Mouse (Mus musculus) lung, embryonic 14.5 days (tissue): ENCODE measurements at regions not wholly inside any gene's neighbourhood (a gene's known extent, or its start where the extent isn't known, plus 50 kb on each side); places are given as distances from the start of the nearest gene placed in this dataset.
A peak's percentile ranks its signal among the peaks of the same experiment; 100 is the strongest.

Experiments
- ATAC-seq: fragments of 200-750 bp; cut with Nextera tagmentation; 2 replicates; pipeline ENCODE4 v1.8.0; 2017; ENCODE audit warnings: mild to moderate bottlenecking, moderate TSS enrichment, moderate library complexity; ENCODE audit not compliant: insufficient read depth
- DNase-seq: peaks from one replicate; pipeline ENCODE4 v3.0.0-alpha.2; 2015
- H3K27ac ChIP-seq: fragments of 300-500 bp; sonication (generic); 2 replicates; pipeline ENCODE4 v1.5.1; 2014; ENCODE audit warnings: low read depth, mild to moderate bottlenecking, moderate library complexity
- H3K27me3 ChIP-seq: fragments of 300-500 bp; sonication (generic); 2 replicates; pipeline ENCODE4 v1.6.1; 2014; ENCODE audit warnings: low read length, control low read depth; ENCODE audit not compliant: insufficient read depth
- H3K36me3 ChIP-seq: fragments of 300-500 bp; sonication (generic); 2 replicates; pipeline ENCODE4 v1.6.1; 2014; ENCODE audit warnings: control low read depth; ENCODE audit not compliant: insufficient read depth
- H3K4me1 ChIP-seq: fragments of 300-500 bp; sonication (generic); 2 replicates; pipeline ENCODE4 v1.6.1; 2014; ENCODE audit warnings: antibody characterized with exemption, control low read depth; ENCODE audit not compliant: insufficient read depth
- H3K4me2 ChIP-seq: fragments of 300-500 bp; sonication (generic); 2 replicates; pipeline ENCODE4 v1.6.1; 2014; ENCODE audit warnings: mild to moderate bottlenecking
- H3K4me3 ChIP-seq: fragments of 300-500 bp; sonication (generic); 2 replicates; pipeline ENCODE4 v1.5.1; 2014; ENCODE audit warnings: low read depth, low read length
- H3K9ac ChIP-seq: fragments of 300-500 bp; sonication (generic); 2 replicates; pipeline ENCODE4 v1.6.1; 2014
- H3K9me3 ChIP-seq: fragments of 300-500 bp; sonication (generic); 2 replicates; pipeline ENCODE4 v1.6.1; 2016; ENCODE audit warnings: low read depth, low read length, control low read depth
- CTCF ChIP-seq: IDR thresholded peaks from 2 replicates; pipeline ENCODE4 v1.5.1; 2016; ENCODE audit warnings: antibody characterized with exemption, low read depth
- WGBS: fragments of 180-500 bp; shearing (Covaris S2); extraction: QIAGEN DNeasy Blood & Tissue Kit; methylation state at CpG from one replicate; pipeline ENCODE4 v1.1.7; 2014; 5-methylcytosine and 5-hydroxymethylcytosine counted together

DNA sequence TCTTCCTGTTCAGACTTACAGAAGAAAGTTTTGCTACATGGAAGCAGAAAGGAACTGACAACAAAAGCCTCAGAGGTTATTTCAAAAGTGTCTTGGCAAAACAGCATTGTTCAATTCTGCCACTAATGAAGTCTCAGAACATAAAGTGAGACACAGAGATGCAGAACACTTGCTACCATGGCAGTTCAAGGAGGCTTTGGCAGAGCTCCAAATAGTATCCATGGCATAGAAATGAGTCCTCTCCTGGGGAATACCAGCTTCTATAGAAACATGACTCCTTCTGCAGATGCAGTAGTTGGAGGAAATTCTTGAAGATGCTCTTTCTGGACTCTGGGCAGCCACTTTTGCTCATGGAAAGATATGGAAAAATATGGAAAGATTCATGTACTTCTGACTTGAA is 322.9 kb upstream of the Castor2 start:
- DNase-seq: peak; percentile 22
- H3K9ac ChIP-seq: no peak overlapping the region
- H3K4me1 ChIP-seq: no peaks in the 10 kb centered on the region
- H3K9me3 ChIP-seq: no peaks in the 10 kb centered on the region
- no peaks in the 10 kb centered on the region for H3K36me3 ChIP-seq
- no peak overlapping the region for H3K27ac ChIP-seq
- H3K27me3 ChIP-seq: no peaks in the 10 kb centered on the region
- no peak overlapping the region for H3K4me3 ChIP-seq
- no peak for TF ChIP-seq CTCF
- no peak overlapping the region for H3K4me2 ChIP-seq
- ATAC-seq: no peak

DNA sequence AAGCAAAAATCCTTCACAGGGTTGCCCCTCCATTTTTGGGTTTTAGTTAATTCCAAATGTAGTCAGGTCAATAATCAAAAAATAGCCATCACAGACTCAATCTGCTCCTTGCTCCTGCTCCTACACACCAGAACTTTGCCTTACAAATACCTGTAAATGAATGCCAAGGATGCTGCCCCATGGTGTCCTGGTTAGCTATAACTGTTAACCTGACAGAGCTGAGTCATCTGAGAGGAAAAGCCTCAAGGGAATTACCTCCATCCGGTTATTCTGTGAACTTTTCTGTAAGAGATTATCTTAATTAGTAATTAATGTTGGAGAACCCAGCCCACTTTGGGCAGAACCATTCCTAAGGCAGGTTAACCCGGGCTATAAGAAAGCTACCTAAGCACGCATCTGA is 325.4 kb upstream of the Castor2 start:
- H3K9ac ChIP-seq: no peak overlapping the region
- no peak overlapping the region for H3K27ac ChIP-seq
- no peak overlapping the region for H3K4me2 ChIP-seq
- ATAC-seq (no peak), DNase-seq (no peak)
- no peaks in the 10 kb centered on the region for H3K27me3 ChIP-seq
- WGBS: 82% methylated on average over 3 of the region's 3 CpGs
- no peak for TF ChIP-seq CTCF
- no peaks in the 10 kb centered on the region for H3K9me3 ChIP-seq
- H3K36me3 ChIP-seq: no peaks in the 10 kb centered on the region
- no peaks in the 10 kb centered on the region for H3K4me1 ChIP-seq
- H3K4me3 ChIP-seq: no peak overlapping the region

DNA sequence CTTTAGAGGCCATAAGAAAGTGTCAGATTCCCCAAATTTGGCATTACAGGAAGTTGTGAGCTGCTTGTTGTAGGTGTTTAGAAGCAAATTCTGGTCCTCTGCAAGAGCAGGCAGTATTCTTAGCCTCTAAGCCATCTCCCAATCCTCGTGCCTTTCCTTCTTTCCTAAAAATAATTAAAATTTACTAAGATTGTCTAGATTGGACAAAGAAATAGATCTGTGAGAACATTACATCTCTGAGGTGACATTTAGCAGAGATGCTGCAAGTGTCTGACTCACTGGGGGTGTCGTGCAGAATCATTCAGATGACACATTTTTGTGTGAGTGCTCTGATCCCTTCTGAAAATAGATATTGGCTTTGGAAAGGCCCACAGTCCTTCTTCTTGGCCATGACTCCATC is 330.7 kb upstream of the Castor2 start:
- Histone ChIP-seq H3K4me2 (no peak overlapping the region), H3K4me1 (no peaks in the 10 kb centered on the region), H3K27ac (no peak overlapping the region), H3K9ac (no peak overlapping the region), H3K36me3 (no peaks in the 10 kb centered on the region), H3K27me3 (no peaks in the 10 kb centered on the region), H3K4me3 (no peak overlapping the region), H3K9me3 (no peaks in the 10 kb centered on the region)
- no peak for ATAC-seq
- WGBS: 70% methylated on average over 2 of the region's 2 CpGs
- no peak for TF ChIP-seq CTCF
- DNase-seq: no peak

DNA sequence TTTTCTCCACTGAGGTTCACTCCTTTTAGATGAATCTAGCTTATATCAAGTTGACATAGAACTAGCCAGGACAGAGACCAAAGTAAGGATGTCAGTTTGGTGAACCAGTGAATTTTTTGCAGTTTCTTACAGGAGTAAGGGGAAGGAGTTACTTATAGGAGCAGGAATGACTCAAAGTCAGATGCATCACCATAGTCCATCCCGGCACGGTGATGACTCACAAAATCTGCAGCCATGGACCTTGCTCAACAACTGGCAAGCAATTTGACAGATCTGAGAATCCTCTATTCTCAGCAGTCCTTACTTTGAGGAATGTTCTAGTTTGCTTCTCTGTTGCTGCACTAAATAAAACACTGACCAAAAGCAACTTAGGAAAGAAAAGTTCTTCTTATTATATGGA is 341.7 kb upstream of the Castor2 start:
- 97% methylated on average over 2 of the region's 2 CpGs for WGBS
- no peak for TF ChIP-seq CTCF
- DNase-seq (no peak), ATAC-seq (no peak)
- Histone ChIP-seq H3K9ac (no peak overlapping the region), H3K27me3 (no peaks in the 10 kb centered on the region), H3K27ac (no peak overlapping the region), H3K4me2 (no peak overlapping the region), H3K36me3 (no peaks in the 10 kb centered on the region), H3K9me3 (no peaks in the 10 kb centered on the region), H3K4me1 (no peaks in the 10 kb centered on the region), H3K4me3 (no peak overlapping the region)

DNA sequence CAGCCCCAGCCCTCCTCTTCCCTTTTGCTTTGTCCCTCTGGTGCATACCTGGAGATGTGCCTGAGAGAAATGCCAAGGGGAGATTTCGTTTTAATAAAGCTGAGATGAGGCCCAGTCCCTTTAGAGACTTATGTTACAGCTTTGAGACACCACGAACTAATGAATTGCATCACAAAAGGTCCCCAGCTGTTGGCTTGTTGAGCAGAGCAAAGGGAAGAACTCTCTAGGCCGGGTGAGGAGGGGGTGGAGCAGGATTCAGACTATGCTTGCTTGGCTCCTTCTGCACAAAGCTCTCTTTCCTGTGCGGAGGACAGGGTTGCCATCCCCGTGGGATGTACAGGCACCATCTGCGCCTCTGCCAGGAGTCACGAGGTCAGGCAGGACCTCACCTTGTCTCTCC is 345.3 kb upstream of the Castor2 start:
- DNase-seq (no peak), ATAC-seq (no peak)
- H3K4me2 ChIP-seq: no peak overlapping the region
- 19% methylated on average over 7 of the region's 7 CpGs for WGBS
- TF ChIP-seq CTCF: no peak
- H3K36me3 ChIP-seq: no peaks in the 10 kb centered on the region
- no peak overlapping the region for H3K9ac ChIP-seq
- H3K27me3 ChIP-seq: no peaks in the 10 kb centered on the region
- no peaks in the 10 kb centered on the region for H3K9me3 ChIP-seq
- H3K4me3 ChIP-seq: no peak overlapping the region
- H3K27ac ChIP-seq: no peak overlapping the region
- H3K4me1 ChIP-seq: no peaks in the 10 kb centered on the region

DNA sequence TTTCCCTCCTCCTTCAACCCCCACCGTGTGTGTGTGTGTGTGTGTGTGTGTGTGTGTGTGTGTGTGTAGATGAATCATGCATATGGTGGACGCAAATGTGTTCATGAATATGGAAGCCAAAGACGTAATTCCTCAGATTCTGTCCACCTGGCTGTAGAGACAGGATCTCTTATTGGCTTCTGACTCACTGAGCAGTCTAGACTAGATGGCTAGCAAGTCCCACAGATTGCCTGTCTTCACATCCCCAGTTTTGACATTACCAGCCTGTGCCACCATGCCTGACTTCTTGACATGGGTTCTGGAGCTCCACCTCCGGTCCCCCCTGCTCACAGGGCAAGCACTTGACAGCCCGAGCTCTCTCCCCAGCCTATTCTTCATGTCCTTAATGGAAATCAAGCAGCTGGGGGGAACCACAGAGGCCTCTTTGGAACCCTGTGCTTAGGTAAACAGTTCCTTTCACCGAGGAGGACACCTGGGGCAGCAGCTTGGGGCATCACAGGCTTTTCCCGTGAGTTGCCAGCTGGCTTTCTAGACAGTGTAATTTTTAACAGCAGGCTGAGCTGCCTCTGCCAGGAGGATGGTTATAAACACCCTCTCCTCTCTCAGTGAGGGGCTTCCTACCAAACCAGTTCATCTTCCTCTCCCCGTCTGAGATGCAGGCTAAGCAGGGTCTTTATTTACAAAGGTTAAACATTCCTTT is 345.9 kb upstream of the Castor2 start:
- Histone ChIP-seq H3K36me3 (no peaks in the 10 kb centered on the region), H3K9ac (no peak overlapping the region), H3K9me3 (no peaks in the 10 kb centered on the region), H3K27me3 (no peaks in the 10 kb centered on the region), H3K4me3 (no peak overlapping the region), H3K27ac (no peak overlapping the region), H3K4me2 (no peak overlapping the region), H3K4me1 (no peaks in the 10 kb centered on the region)
- no peak for ATAC-seq
- DNase-seq: peak; percentile 4
- TF ChIP-seq CTCF: no peak
- 31% methylated on average over 8 of the region's 8 CpGs for WGBS

DNA sequence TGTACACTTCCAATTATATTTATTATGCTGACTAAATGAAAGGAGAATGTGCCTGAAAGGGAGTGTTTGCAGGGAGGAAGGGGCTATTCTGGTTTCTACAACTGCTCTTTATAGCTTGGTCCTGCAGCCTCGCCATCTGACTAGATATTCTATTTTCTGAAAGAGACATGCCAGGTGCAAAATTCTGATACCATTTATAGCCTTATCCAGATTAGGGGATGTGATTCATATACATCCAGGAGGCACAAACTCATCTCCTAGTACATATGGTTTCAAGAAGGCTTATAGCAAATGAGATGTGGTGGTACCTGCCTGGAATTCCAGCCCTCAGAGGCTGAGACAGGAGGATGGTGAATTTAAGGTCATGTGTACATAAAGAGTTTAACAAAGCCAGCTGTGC is 352.6 kb upstream of the Castor2 start:
- no peaks in the 10 kb centered on the region for H3K36me3 ChIP-seq
- no peak overlapping the region for H3K4me3 ChIP-seq
- WGBS: 90% methylated on average over 1 of the region's 1 CpGs
- no peaks in the 10 kb centered on the region for H3K27me3 ChIP-seq
- no peak for DNase-seq
- no peak for TF ChIP-seq CTCF
- H3K27ac ChIP-seq: no peak overlapping the region
- H3K9me3 ChIP-seq: no peaks in the 10 kb centered on the region
- no peak overlapping the region for H3K4me2 ChIP-seq
- no peaks in the 10 kb centered on the region for H3K4me1 ChIP-seq
- ATAC-seq: no peak
- no peak overlapping the region for H3K9ac ChIP-seq

DNA sequence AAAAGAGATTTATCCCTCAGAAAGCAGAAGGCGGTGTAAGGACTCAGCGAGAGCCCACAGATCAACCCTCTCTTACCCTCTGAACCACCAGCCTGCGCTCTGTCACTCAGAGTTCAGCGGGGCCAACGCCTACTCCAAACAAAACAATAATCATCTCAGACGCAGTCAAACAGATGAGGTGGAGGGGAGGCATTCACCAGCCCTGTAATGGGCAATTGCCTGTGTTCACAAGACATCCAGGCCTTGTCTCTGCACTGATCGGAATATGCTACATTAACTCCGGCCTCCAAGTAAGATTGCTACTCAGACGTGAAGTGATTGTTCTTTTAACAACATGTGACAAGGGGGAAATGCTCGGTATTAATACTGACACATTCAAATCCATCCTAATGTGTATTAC is 353.1 kb upstream of the Castor2 start:
- ATAC-seq: no peak
- no peak overlapping the region for H3K9ac ChIP-seq
- no peak overlapping the region for H3K4me3 ChIP-seq
- H3K36me3 ChIP-seq: no peaks in the 10 kb centered on the region
- H3K9me3 ChIP-seq: no peaks in the 10 kb centered on the region
- H3K4me2 ChIP-seq: no peak overlapping the region
- peak; percentile 17 for DNase-seq
- TF ChIP-seq CTCF: no peak
- H3K27ac ChIP-seq: no peak overlapping the region
- H3K27me3 ChIP-seq: no peaks in the 10 kb centered on the region
- 33% methylated on average over 10 of the region's 10 CpGs for WGBS
- H3K4me1 ChIP-seq: no peaks in the 10 kb centered on the region
